Mouse (Mus musculus) C2C12 (cell line): ENCODE results near the gene Prdm9. TPM values are rescaled to one million over a fixed set of nuclear protein-coding genes. Genes with fewer than 3 reads are reported as not detected.

Experiments
- H3K27me3 ChIP-seq: one replicate; pipeline ENCODE4 v1.6.1; 2011; ENCODE audit not compliant: control insufficient read depth, insufficient read depth, insufficient read length
- H3K36me3 ChIP-seq: one replicate; pipeline ENCODE4 v1.6.1; 2011; ENCODE audit not compliant: control insufficient read depth, insufficient read depth
- H3K4me3 ChIP-seq: one replicate; pipeline ENCODE4 v1.5.1; 2011; ENCODE audit warnings: mild to moderate bottlenecking, control low read depth; ENCODE audit not compliant: poor library complexity, insufficient read depth, severe bottlenecking
- H3K79me2 ChIP-seq: one replicate; pipeline ENCODE4 v1.6.1; 2011; ENCODE audit not compliant: control insufficient read depth, insufficient read depth
- H3K79me3 ChIP-seq: one replicate; pipeline ENCODE4 v1.6.1; 2011; ENCODE audit warnings: low read depth, control low read depth
- H3ac ChIP-seq: one replicate; pipeline ENCODE3; 2011; ENCODE audit warnings: low read depth; ENCODE audit not compliant: control insufficient read depth, insufficient read length
- CEBPB ChIP-seq: IDR thresholded peaks from one replicate; pipeline ENCODE4 v1.6.1; 2011; ENCODE audit warnings: low read depth, mild to moderate bottlenecking, control low read depth, moderate library complexity
- CTCF ChIP-seq: IDR thresholded peaks from one replicate; pipeline ENCODE4 v1.5.1; 2011; ENCODE audit not compliant: control insufficient read depth, insufficient read depth, insufficient read length
- FOSL1 ChIP-seq: IDR thresholded peaks from one replicate; pipeline ENCODE4 v1.8.0; 2011; ENCODE audit warnings: mild to moderate bottlenecking, low read length; ENCODE audit not compliant: poor library complexity, insufficient read depth, severe bottlenecking
- MAX ChIP-seq: IDR thresholded peaks from one replicate; pipeline ENCODE4 v1.6.1; 2011; ENCODE audit warnings: mild to moderate bottlenecking, control low read depth
- MYOD1 ChIP-seq: IDR thresholded peaks from one replicate; pipeline ENCODE4 v1.6.1; 2011; ENCODE audit warnings: low read depth; ENCODE audit not compliant: control insufficient read depth, insufficient read length
- MYOG ChIP-seq: IDR thresholded peaks from one replicate; pipeline ENCODE4 v1.6.1; 2011; ENCODE audit not compliant: control insufficient read depth, insufficient read length; ENCODE audit errors: extremely low read depth
- USF1 ChIP-seq: IDR thresholded peaks from one replicate; pipeline ENCODE4 v1.6.1; 2011; ENCODE audit warnings: low read depth, mild to moderate bottlenecking, control low read depth, moderate library complexity
- polyA plus RNA-seq: library from polyadenylated mRNA; unstranded; fragments of >200 nt; fragmentation: generic; extraction: Trizol; gene quantifications from one replicate; pipeline ENCODE4 v1.2.1, GENCODE M21; 2012; ENCODE audit warnings: missing spikeins

Gene Prdm9
- polyA plus RNA-seq, 1 experiment = 0.43 TPM

DNA sequence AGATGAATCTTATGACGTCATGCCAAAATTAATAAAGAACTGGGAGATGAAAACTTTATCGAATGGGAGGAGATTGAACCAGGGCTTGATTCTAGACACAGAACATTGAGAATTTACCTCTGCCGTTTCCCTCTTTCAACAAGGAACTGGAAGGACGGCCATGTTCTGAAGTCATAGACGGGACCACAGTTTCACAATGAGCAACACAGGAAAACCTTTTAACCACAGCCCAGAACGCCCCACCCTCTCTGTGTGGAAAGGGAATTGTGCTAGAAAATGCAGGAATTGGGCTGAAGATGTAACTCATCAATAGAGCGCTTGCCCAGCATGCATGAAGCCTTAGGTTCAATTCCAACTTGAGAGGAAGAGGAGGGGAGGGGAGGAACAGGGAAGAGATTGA, 18.9 kb upstream of the Prdm9 start:
- Histone ChIP-seq H3K79me2 (no peaks in the 10 kb centered on the region), H3K36me3 (no peaks in the 10 kb centered on the region), H3K79me3 (no peaks in the 10 kb centered on the region), H3K27me3 (no peaks in the 10 kb centered on the region), H3ac (no peak overlapping the region), H3K4me3 (no peak overlapping the region)
- no peak for TF ChIP-seq USF1
- TF ChIP-seq MAX = no peak
- no peak for TF ChIP-seq CTCF
- TF ChIP-seq FOSL1 = no peak
- TF ChIP-seq MYOD1 = no peak
- TF ChIP-seq MYOG = no peak
- no peak for TF ChIP-seq CEBPB

DNA sequence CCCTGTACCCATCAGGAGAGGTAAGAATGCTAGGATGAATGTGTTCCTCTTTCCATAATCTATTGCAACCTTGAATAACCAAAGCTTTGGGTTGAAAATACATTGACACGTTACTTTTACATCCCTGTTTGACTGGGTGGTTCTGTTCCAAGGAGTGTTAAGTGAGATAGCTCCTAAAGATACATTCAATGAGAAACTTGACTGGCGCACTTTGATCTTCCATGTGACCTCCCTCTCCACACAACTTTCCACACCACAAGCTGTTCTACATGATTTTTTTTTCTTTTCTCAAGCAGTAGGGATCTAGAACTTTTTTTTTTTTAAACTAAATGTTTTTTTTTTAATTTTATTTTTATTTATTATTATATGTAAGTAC, 15.9 kb upstream of the Prdm9 start:
- H3K79me3 ChIP-seq = no peaks in the 10 kb centered on the region
- H3K4me3 ChIP-seq = no peak overlapping the region
- no peaks in the 10 kb centered on the region for H3K79me2 ChIP-seq
- TF ChIP-seq MYOG (no peak), CEBPB (no peak), USF1 (no peak), CTCF (no peak), FOSL1 (no peak), MYOD1 (no peak), MAX (no peak)
- H3K27me3 ChIP-seq = no peaks in the 10 kb centered on the region
- H3K36me3 ChIP-seq = no peaks in the 10 kb centered on the region
- no peak overlapping the region for H3ac ChIP-seq

DNA sequence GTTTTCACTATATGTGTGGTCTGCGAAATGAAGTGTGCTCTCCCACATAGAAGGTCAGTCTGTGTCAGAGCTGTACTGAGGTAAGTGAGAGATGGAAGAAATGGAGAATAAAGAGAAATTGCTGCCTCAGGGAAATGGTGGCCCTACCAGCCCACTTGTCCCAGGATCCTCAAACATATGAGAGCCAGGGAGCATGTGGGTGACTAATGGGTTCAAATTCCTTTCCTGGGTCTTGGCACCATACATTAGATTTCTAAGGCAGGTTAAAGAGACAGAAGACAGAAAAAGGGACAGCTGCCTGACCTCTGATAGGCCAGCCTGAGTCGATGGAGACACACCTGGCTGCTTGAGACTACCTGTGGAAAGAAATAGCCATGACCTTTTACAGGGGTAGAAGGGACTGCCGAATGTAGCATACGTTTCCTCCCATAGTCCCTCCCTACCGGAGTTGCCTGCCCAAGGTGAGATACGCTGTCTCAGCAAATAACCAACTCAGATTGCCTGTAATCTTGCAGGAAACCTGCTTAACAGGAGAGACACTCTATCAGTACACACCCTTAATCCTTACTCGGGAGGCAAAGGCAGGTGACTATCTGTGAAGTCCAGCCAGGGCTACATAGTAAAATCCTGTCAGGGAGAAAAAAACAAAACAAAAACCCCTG, 15.4 kb upstream of the Prdm9 start:
- no peak overlapping the region for H3ac ChIP-seq
- H3K79me2 ChIP-seq = no peaks in the 10 kb centered on the region
- H3K27me3 ChIP-seq = no peaks in the 10 kb centered on the region
- TF ChIP-seq CTCF (no peak), USF1 (no peak), FOSL1 (no peak), MYOG (no peak)
- no peaks in the 10 kb centered on the region for H3K79me3 ChIP-seq
- no peaks in the 10 kb centered on the region for H3K36me3 ChIP-seq
- H3K4me3 ChIP-seq = no peak overlapping the region

- Histone ChIP-seq H3K4me3 (no peak overlapping the region), H3K36me3 (no peaks in the 10 kb centered on the region), H3ac (no peak overlapping the region), H3K79me3 (no peaks in the 10 kb centered on the region), H3K27me3 (no peaks in the 10 kb centered on the region), H3K79me2 (no peaks in the 10 kb centered on the region)
- TF ChIP-seq CEBPB (no peak), MAX (no peak)
Observed at GRCm38 (mm10) chr17:15577291-15577694, 13.1 kb upstream of the Prdm9 start.

DNA sequence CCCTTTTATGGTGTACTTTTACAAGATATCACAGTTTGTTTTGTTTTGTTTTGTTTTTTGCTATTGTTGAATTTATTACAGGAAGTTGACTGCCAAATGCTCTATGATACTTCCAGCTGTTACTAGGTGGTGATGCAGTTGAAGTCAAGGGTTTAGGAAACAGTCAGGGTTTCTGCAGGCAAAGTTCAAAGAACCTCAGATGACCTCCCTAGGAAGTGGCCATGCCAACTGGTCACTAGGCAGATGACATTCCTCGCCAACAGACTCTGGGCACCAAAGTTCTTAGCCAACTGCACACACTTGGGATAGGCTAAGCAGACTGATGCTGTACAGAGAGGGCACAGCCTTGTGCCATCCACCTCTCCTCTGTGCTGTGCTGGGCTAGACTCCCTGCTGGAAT, 10.9 kb upstream of the Prdm9 start:
- no peaks in the 10 kb centered on the region for H3K79me3 ChIP-seq
- no peaks in the 10 kb centered on the region for H3K79me2 ChIP-seq
- H3K4me3 ChIP-seq = no peak overlapping the region
- H3ac ChIP-seq = no peak overlapping the region
- no peaks in the 10 kb centered on the region for H3K36me3 ChIP-seq
- H3K27me3 ChIP-seq = no peaks in the 10 kb centered on the region
- TF ChIP-seq MAX (no peak), CTCF (no peak), FOSL1 (no peak)

DNA sequence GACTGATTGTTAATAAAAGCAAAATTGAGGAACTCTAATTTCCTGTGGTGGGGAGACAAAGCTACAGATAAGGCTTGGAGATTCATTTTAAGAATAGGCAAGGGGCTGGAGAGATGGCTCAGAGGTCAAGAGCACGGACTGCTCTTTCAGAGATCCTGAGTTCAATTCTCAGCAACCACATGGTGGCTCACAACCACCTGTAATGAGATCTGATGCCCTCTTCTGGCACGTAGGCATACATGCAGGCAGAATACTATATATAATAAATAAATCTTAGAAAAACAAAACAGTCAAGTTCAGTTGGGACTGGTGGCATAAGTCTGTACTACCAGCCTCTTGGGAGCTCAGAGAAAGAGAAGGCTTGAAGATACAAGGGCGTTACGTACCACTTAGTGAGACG, 2.8 kb upstream of the Prdm9 start:
- H3K79me2 ChIP-seq = no peaks in the 10 kb centered on the region
- no peaks in the 10 kb centered on the region for H3K79me3 ChIP-seq
- no peaks in the 10 kb centered on the region for H3K27me3 ChIP-seq
- no peak overlapping the region for H3K4me3 ChIP-seq
- TF ChIP-seq MYOD1 (no peak), CEBPB (no peak), USF1 (no peak), CTCF (no peak)
- H3ac ChIP-seq = no peak overlapping the region
- H3K36me3 ChIP-seq = no peaks in the 10 kb centered on the region
